Mouse (Mus musculus): ENCODE measurements at regions not wholly inside any gene's neighbourhood (a gene's known extent, or its start where the extent isn't known, plus 50 kb on each side); places are given as distances from the start of the nearest gene placed in this dataset.
A peak's percentile ranks its signal among the peaks of the same experiment; 100 is the strongest.

- no peaks in the 10 kb centered on the region for H3K27me3 ChIP-seq (ENCODE audit: control insufficient read depth, insufficient read depth, low read length)
- H3K4me1 ChIP-seq (ENCODE audit: control insufficient read depth, insufficient read depth, insufficient read length): no peaks in the 10 kb centered on the region
- no peaks in the 10 kb centered on the region for H3K36me3 ChIP-seq (ENCODE audit: control insufficient read depth, insufficient read depth, low read length)
- no peak overlapping the region for H3K27ac ChIP-seq (ENCODE audit: insufficient read depth, low read length)
- DNase-seq (ENCODE audit: low read depth in 1 of 2, low spot score in 2 of 2): no peak
- no peak for TF ChIP-seq CTCF (IDR thresholded peaks at IDR 0.05; ENCODE audit: extremely low read depth, insufficient read depth, insufficient read length, insufficient replicate concordance)
- no peak for TF ChIP-seq POLR2A (IDR thresholded peaks at IDR 0.05; ENCODE audit: low read depth, low read length)
- no peak overlapping the region for H3K4me3 ChIP-seq (ENCODE audit: extremely low read depth, insufficient read depth, insufficient read length)
- 92% methylated on average over 3 of the region's 3 CpGs for WGBS
Observed at GRCm38 (mm10) chr3:133627116-133627844, 82.3 kb upstream of the Tet2 start.

GRCm38 (mm10) chr3:133634306-133634705 is 89.4 kb upstream of the Tet2 start:
- Histone ChIP-seq H3K27me3 (ENCODE audit: control insufficient read depth, insufficient read depth, low read length) (no peaks in the 10 kb centered on the region), H3K4me3 (ENCODE audit: extremely low read depth, insufficient read depth, insufficient read length) (no peak overlapping the region), H3K4me1 (ENCODE audit: control insufficient read depth, insufficient read depth, insufficient read length) (no peaks in the 10 kb centered on the region; the same call in 1 of the 2 replicates), H3K27ac (ENCODE audit: insufficient read depth, low read length) (no peak overlapping the region), H3K36me3 (ENCODE audit: control insufficient read depth, insufficient read depth, low read length) (no peaks in the 10 kb centered on the region)
- TF ChIP-seq CTCF (IDR thresholded peaks at IDR 0.05; ENCODE audit: extremely low read depth, insufficient read depth, insufficient read length, insufficient replicate concordance): no peak
- no peak for TF ChIP-seq POLR2A (IDR thresholded peaks at IDR 0.05; ENCODE audit: low read depth, low read length)
- DNase-seq (ENCODE audit: low read depth in 1 of 2, low spot score in 2 of 2): no peak
- WGBS: 55% methylated on average over 5 of the region's 5 CpGs

- no peak for DNase-seq (ENCODE audit: low read depth in 1 of 2, low spot score in 2 of 2)
- H3K4me1 ChIP-seq (ENCODE audit: control insufficient read depth, insufficient read depth, insufficient read length): no peaks in the 10 kb centered on the region
Observed at GRCm38 (mm10) chr3:133645604-133646003, 100.7 kb upstream of the Tet2 start.

GRCm38 (mm10) chr3:133646449-133647059 is 101.6 kb upstream of the Tet2 start:
- WGBS: 92% methylated on average over 7 of the region's 7 CpGs

More at GRCm38 (mm10) chr3:133645604-133646003, 100.7 kb upstream of the Tet2 start:
- no peak overlapping the region for H3K27ac ChIP-seq (ENCODE audit: insufficient read depth, low read length)
- H3K4me3 ChIP-seq (ENCODE audit: extremely low read depth, insufficient read depth, insufficient read length): no peak overlapping the region
- no peaks in the 10 kb centered on the region for H3K36me3 ChIP-seq (ENCODE audit: control insufficient read depth, insufficient read depth, low read length)
- no peak for TF ChIP-seq CTCF (IDR thresholded peaks at IDR 0.05; ENCODE audit: extremely low read depth, insufficient read depth, insufficient read length, insufficient replicate concordance)
- no peak for TF ChIP-seq POLR2A (IDR thresholded peaks at IDR 0.05; ENCODE audit: low read depth, low read length)
- 92% methylated on average over 1 of the region's 1 CpGs for WGBS
- H3K27me3 ChIP-seq (ENCODE audit: control insufficient read depth, insufficient read depth, low read length): no peaks in the 10 kb centered on the region

GRCm38 (mm10) chr3:133650025-133650424 is 105.1 kb upstream of the Tet2 start:
- Histone ChIP-seq H3K27ac (ENCODE audit: insufficient read depth, low read length) (no peak overlapping the region), H3K36me3 (ENCODE audit: control insufficient read depth, insufficient read depth, low read length) (no peaks in the 10 kb centered on the region), H3K27me3 (ENCODE audit: control insufficient read depth, insufficient read depth, low read length) (no peaks in the 10 kb centered on the region), H3K4me1 (ENCODE audit: control insufficient read depth, insufficient read depth, insufficient read length) (no peaks in the 10 kb centered on the region), H3K4me3 (ENCODE audit: extremely low read depth, insufficient read depth, insufficient read length) (no peak overlapping the region)
- TF ChIP-seq CTCF (IDR thresholded peaks at IDR 0.05; ENCODE audit: extremely low read depth, insufficient read depth, insufficient read length, insufficient replicate concordance): no peak
- no peak for TF ChIP-seq POLR2A (IDR thresholded peaks at IDR 0.05; ENCODE audit: low read depth, low read length)
- DNase-seq (ENCODE audit: low read depth in 1 of 2, low spot score in 2 of 2): no peak

More at GRCm38 (mm10) chr3:133646449-133647059, 101.6 kb upstream of the Tet2 start:
- Histone ChIP-seq H3K27me3 (ENCODE audit: control insufficient read depth, insufficient read depth, low read length) (no peaks in the 10 kb centered on the region), H3K4me3 (ENCODE audit: extremely low read depth, insufficient read depth, insufficient read length) (no peak overlapping the region), H3K36me3 (ENCODE audit: control insufficient read depth, insufficient read depth, low read length) (no peaks in the 10 kb centered on the region), H3K27ac (ENCODE audit: insufficient read depth, low read length) (no peak overlapping the region), H3K4me1 (ENCODE audit: control insufficient read depth, insufficient read depth, insufficient read length) (no peaks in the 10 kb centered on the region)
- no peak for DNase-seq (ENCODE audit: low read depth in 1 of 2, low spot score in 2 of 2)
- TF ChIP-seq POLR2A (IDR thresholded peaks at IDR 0.05; ENCODE audit: low read depth, low read length) (no peak), CTCF (IDR thresholded peaks at IDR 0.05; ENCODE audit: extremely low read depth, insufficient read depth, insufficient read length, insufficient replicate concordance) (no peak)

GRCm38 (mm10) chr3:133651996-133652395 is 107.1 kb upstream of the Tet2 start:
- Histone ChIP-seq H3K36me3 (ENCODE audit: control insufficient read depth, insufficient read depth, low read length) (no peaks in the 10 kb centered on the region), H3K4me3 (ENCODE audit: extremely low read depth, insufficient read depth, insufficient read length) (no peak overlapping the region), H3K27ac (ENCODE audit: insufficient read depth, low read length) (no peak overlapping the region), H3K4me1 (ENCODE audit: control insufficient read depth, insufficient read depth, insufficient read length) (no peaks in the 10 kb centered on the region), H3K27me3 (ENCODE audit: control insufficient read depth, insufficient read depth, low read length) (no peaks in the 10 kb centered on the region)
- 47% methylated on average over 4 of the region's 4 CpGs for WGBS
- no peak for DNase-seq (ENCODE audit: low read depth in 1 of 2, low spot score in 2 of 2)
- no peak for TF ChIP-seq POLR2A (IDR thresholded peaks at IDR 0.05; ENCODE audit: low read depth, low read length)
- no peak for TF ChIP-seq CTCF (IDR thresholded peaks at IDR 0.05; ENCODE audit: extremely low read depth, insufficient read depth, insufficient read length, insufficient replicate concordance)

GRCm38 (mm10) chr3:133659759-133660158 is 114.8 kb upstream of the Tet2 start:
- peak; percentile 14 to 22 for DNase-seq (ENCODE audit: low read depth in 1 of 2, low spot score in 2 of 2)
- H3K27me3 ChIP-seq (ENCODE audit: control insufficient read depth, insufficient read depth, low read length): no peaks in the 10 kb centered on the region
- WGBS: 34% methylated on average over 8 of the region's 8 CpGs
- peak overlapping the region; percentile 27 for H3K27ac ChIP-seq (ENCODE audit: insufficient read depth, low read length)
- no peak for TF ChIP-seq CTCF (IDR thresholded peaks at IDR 0.05; ENCODE audit: extremely low read depth, insufficient read depth, insufficient read length, insufficient replicate concordance)
- no peak for TF ChIP-seq POLR2A (IDR thresholded peaks at IDR 0.05; ENCODE audit: low read depth, low read length)
- no peaks in the 10 kb centered on the region for H3K36me3 ChIP-seq (ENCODE audit: control insufficient read depth, insufficient read depth, low read length)
- H3K4me3 ChIP-seq (ENCODE audit: extremely low read depth, insufficient read depth, insufficient read length): no peak overlapping the region
- H3K4me1 ChIP-seq (ENCODE audit: control insufficient read depth, insufficient read depth, insufficient read length): peaks cover 5% of the 10 kb centered on the region; the same call in 1 of the 2 replicates
